Mouse (Mus musculus) mature B cell (primary cell): ENCODE results near the gene Spag9.

Experiments
- in situ Hi-C: fragments of 300-500 bp; cut with MboI; formaldehyde crosslinking; loops from 2 replicates; pipeline ENCODE4 v1.14.3; 2019

The Spag9 gene

DNA sequence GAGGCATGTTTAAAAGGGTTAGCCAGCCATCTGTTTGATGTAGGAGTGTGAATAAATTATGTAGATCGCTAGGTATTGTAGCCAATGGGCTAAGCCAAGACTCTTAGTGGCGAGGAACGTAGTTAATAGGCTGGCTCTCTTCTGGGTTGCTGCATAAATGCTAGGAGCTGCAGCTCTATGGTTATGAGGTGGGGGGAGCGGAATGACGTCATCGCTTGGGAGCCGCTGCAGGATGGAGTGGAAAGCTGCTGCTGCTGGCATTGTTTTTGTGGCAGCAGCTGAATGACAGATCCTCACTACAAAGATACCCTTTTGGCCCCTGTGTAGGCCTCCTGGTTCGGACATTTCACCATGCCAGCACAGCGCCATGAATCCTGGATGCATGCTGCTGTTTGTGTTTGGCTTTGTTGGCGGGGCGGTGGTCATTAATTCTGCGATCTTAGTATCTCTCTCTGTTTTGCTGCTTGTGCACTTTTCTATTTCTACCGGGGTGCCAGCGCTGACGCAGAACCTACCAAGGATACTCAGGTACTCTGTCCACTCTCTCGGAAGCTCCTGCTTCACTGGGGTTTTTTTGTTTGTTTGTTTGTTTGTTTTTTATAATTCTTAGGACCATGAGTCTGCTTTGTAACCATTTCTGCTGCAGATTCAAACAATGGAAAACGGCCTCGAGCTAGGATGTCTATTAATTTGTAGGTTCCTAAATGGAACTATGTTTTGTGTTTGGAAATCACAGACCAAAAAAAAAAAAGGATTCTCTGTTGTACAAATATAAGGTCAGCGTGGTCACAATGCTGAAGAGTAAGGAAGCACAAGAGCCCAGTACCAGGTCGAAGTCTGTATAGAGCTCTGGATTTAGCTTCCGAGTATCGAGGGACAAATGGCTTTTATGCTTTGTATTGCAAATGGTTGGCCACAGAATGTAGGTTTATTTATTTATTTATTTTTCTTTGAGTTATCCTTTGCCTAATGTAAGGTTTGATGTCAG is 48.4 kb downstream of the Spag9 start:
- in situ Hi-C loops: no loop called here

DNA sequence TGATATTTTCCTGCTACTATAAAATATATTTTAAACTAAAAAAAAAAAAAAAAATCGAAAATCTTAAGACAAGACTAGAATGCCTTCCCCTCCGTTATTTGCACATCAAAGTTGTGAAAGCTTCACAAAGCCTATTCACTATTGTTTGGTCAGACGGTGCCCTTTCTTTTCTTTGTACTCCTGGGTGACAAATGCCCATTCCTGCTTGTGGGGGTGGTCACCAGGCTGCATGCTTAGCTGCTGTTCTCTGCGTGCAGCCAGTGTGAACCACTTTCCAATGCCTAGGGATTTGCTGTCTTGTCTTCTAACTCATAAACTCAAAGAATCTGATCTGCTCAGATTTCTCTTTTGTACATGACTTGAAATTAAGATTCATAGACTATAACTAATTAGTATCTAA is 49.1 kb downstream of the Spag9 start:
- in situ Hi-C loops: no loop called here

DNA sequence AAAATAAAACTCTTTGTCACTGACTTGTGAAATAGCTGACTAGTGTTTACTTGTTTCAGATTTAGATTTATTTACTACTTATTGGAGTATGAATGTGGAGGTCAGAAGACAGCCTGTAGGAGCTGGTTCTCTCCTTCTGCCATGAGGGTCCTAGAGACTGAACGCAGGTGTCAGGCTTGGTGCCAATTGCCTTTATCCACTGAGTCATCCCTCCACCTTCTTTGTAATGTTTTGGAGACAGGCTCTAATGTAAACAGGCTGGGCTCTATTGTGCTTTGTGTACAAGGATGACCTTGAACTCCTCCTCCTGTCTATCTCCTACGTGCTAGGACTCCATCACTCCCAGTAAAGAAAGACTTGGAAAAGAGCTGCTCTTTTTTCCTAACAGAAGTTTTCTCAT is 51.4 kb downstream of the Spag9 start:
- in situ Hi-C loops: no loop called here

DNA sequence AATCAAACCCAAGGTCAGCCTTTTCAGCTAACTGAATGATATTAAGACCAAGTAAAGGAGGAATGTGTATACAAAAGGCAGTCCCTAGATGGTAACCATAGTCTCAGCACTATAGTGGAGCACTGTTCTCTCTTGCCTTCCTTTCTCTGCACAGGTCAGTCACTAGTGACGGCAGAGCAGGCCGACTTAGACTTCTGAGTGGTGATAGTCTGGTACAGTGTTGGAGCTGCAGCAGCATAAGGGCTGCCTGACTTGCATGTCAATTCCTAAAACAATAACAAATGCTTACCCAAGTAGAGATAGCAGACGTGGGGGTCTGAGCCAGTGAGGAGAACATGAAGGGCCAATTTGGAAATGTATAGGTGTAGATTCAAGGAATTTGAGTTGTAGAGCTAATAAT is 58.3 kb downstream of the Spag9 start:
- in situ Hi-C loops: no loop called here

DNA sequence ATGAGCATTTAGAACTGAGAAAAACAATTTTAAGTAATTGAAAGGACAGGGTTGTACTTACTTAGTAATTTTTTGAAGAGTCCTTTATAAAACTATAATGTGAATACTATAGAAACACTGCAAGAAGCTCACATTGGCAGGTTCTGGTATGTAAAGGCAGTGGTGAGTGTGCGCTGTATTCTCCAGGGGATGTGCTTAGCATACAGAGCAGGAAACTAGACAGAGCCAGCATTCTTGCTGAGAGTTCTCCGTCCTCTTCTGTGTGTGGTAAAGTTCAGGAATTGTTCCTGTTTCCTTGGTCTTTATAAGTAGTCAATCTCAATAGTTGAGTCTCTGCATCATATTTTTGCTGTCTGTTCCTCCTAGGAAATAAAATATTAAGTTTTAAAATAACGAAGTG is 59.0 kb downstream of the Spag9 start:
- in situ Hi-C loops: no loop called here

DNA sequence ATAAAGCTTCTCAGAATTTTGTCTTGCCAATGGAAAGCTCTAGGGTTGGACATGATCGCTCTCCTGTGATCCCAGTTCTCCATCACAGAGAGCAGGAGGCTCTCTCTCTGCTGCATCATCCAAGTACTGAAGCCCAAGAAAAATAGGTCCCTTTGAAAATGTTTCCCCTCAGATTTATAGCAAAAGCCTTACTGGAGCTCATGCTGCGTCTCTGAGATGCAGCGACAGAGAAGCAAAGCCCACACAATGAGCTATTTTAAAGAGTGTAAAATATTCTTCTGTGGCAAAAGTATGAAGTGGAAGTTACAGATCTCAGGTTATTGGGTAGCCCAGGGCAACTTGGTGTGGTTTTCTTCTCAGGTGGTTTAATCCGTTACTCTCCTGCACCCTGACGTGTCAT is 68.0 kb downstream of the Spag9 start:
- in situ Hi-C loops: no loop called here

DNA sequence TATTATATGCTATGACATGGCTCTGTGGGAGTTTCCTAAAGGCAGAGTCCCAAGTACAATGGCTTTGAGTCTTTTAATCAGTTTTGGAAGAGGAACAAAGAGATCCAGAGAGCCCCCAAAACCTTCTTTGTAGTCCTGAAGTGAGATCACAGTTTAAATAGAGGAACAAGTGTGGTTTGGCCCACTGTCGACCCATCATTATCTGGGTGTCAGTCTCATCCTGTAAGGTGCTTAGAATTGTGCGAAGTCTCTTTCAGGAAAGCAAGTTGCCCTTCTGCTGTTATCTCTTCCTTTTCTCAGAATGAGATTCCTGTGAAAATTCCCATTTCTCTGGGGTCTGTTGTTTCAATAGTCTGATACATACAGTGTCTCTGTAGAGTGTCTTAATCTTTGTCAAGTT is 74.6 kb downstream of the Spag9 start:
- in situ Hi-C loops: no loop called here

DNA sequence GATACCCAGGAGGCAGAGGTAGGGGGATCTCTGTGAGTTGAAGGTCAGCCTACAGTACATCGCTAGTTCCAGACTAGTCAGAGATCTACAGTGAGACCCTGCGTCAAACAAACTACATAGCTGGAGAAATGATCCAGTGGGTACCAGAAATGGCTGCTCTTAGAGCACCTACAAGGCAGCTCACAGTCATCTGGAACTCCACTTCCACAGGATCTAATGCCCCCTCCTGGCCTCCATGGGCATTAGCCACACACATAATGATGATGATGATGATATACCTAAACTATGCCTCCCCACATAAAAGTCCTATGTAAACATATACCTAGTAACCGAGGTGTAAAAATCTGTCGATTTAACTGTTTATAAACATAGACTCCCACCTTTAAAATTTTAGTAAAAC is 77.4 kb downstream of the Spag9 start:
- in situ Hi-C loops: no loop called here

DNA sequence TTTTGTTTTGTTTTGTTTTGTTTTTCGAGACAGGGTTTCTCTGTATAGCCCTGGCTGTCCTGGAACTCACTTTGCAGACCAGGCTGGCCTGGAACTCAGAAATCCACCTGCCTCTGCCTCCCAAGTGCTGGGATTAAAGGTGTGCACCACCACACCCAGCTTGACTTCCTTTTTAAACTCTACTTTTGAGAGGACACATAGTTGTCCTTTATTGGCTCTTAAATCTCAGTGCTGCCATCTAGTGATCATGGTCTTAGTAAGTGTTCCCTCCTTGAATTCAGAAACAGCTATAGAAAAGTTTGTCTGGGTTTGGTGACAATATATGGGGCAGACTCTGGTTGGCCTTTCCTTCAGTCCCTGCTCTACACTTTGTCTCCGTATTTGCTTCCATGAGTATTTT is 91.1 kb downstream of the Spag9 start:
- in situ Hi-C loops: loop anchor here (25.0 kb wide), 1 partner anchor 125 kb away; the partner anchor contains the start of genes Gm20390, Nme1 and Nme2

DNA sequence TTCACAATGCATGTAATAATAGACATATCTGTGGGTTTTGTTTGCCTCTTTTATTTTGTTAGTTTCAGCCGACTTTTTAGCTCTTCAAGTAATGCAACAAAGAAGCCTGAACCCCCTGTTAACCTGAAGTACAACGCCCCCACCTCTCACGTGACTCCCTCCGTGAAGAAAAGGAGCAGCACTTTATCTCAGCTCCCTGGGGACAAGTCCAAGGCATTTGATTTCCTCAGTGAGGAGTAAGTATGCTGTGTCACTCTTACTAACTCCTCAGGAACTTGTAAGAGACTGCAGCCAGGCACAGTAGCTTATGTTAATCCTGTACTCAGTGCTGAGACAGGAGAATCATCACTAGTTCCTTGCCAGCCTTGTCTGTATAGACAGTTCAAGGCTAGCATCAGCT is 94.6 kb downstream of the Spag9 start:
- in situ Hi-C loops: loop anchor here (25.0 kb wide), 1 partner anchor 128 kb away; the partner anchor contains the start of genes Gm20390, Nme1 and Nme2

DNA sequence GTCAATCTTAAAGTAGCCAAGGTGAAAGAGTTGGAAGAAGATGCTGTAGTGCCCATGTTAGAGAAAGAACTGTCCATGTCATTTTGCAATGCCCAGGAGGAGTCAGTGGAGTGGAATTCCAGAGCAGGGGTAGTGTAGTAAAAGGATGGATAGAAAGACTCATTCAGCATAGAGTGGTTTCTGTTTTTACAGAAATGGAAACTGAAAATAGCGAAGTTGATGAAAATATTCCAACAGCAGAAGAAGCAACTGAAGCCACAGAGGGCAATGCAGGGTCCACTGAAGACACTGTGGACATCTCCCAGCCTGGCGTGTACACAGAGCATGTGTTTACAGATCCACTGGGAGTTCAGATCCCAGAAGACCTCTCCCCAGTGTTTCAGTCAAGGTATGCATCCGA is 101.6 kb downstream of the Spag9 start:
- in situ Hi-C loops: loop anchor here (25.0 kb wide), 1 partner anchor 135 kb away; the partner anchor contains the start of genes Gm20390, Nme1 and Nme2

DNA sequence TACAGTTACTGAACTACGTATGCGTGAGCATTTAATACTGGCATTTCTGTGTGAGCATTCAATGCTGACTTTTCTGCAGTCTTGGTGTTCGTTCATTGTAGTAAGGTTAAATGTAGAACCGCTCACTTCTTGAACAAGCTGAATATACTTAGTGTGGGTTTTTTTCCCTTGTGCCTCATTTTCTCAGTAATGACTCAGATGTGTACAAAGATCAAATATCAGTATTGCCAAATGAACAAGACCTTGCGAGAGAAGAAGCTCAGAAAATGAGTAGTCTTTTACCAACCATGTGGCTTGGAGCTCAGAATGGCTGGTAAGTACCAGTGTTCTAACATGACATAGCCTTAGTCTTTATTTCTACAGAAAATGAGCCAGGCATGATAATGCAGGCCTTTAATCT is 102.9 kb downstream of the Spag9 start:
- in situ Hi-C loops: loop anchor here (25.0 kb wide), 1 partner anchor 137 kb away; the partner anchor contains the start of genes Gm20390, Nme1 and Nme2

DNA sequence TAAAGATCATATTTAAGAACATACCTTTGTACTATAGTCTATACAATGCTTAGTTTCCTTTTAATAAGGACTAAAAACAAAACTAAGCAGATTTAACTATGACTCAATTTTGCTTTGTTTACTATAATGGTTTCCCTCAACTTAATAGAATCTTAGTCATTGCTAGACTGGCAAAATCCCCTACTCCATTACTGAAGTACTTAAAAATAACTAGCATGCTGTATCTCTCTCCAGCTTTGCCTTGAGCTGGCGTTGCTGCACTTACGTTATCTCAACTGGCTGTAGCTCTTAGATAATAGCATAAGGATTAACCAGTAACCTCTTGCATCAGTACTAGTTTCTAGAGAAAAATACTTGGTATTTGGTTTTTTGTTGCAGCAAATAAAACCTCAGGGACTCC is 117.9 kb downstream of the Spag9 start:
- in situ Hi-C loops: no loop called here

DNA sequence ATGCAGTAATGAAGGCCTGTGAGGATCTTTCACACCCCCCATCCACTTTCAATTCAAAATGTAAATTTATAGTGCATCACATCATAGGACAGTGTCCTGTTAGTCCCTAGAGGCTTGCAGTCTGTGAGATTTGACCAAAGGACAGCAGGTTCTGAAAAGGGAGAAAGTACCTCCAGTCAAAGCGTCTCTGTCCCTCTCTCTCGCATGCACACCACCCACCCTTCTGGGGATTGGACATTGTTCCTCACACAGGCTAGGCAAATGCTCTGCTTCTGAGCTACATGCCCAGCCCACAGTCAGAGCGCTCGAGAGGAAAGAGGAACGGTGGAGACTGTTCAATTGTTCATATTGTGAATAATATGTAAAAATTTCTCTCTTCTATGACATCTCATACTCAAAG is 119.5 kb downstream of the Spag9 start:
- in situ Hi-C loops: no loop called here

DNA sequence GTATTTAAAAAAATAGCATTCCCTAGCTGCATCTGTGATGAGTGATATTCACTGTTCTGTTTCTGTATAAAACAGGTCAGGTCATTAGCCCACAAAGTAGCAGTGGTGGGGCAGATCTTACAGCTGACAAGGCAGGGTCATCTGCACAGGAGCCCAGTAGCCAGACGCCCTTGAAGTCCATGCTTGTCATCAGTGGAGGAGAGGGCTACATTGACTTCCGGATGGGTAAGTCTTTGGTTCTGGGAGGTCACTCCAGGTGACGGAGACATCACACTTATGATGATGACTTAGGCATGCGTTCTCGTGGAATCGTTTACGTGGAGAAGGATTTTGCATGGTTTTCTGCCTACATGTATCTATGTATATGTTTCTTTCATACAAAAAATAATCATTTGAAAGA is 120.8 kb downstream of the Spag9 start:
- in situ Hi-C loops: no loop called here

DNA sequence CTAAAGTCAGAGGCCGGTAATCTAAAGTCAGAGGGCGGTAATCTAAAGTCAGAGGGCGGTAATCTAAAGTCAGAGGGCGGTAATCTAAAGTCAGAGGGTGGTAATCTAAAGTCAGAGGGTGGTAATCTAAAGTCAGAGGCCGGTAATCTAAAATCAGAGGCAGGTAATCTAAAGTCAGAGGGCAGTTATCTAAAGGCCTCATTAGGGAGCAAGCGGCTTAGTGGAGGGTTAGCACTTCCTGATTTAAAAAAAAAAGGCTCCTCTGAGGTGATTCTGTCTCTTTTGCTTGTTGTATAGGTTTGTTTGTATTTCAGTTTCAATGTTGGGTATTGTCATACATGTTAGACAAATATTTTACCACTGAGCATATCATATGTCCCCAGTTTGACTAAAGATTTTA is 121.9 kb downstream of the Spag9 start:
- in situ Hi-C loops: no loop called here

DNA sequence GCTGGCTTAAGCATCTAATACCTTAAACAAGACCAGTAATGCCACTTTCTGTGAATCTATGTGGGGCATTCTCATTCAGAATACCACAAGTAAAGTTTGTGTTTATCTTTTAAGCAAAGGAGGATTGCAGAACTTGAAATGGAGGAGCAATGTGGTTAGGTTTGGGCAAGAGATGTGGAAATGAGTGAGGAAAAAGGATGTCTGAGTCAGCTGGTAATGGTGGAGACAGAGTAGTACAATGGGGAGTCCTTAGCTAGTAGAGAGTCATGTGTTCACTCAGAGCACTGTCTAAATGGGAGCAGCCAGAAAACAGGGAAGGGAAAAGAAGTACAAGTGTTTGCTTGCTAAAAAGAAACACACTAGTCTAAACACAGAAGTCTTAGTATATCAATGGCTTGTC is 122.7 kb downstream of the Spag9 start:
- in situ Hi-C loops: no loop called here

DNA sequence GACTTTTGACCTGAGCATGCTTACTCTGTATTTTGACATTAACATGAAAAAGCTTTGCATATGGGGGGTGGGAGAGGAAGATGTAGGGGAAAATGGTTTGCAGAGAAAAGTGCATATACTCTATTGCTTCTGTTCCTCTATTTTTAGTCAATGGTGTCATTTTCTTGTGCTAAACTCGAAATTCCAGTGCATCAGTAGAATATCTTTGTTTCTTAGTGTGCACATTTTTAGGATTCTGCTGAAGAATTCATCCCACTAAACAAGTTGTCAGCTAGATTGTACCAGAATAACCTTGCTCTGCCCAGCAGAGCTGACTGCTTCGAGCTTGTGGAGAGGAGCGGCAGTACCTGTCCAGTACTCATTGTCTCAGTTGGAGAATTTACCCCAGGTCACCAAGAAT is 124.8 kb downstream of the Spag9 start:
- in situ Hi-C loops: no loop called here

DNA sequence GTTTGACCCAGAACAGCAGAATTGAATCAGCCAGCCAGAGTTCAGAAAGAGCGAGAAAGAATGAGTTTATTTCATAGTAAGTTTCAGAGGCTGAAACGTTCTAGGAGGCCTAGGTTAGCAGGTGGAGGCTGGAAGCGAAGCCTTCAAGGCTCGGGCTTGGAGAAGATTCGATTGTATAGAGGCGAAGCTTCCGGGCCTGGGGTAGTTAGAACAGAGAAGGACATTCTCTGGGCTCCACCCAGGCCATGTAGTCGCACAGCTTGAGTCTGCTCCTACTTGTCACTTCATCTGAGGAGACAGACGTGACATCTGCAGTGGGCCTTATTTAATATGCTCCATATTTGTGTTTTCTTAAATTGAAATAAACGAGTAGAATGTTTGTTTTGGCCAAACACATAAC is 125.6 kb downstream of the Spag9 start:
- in situ Hi-C loops: no loop called here

DNA sequence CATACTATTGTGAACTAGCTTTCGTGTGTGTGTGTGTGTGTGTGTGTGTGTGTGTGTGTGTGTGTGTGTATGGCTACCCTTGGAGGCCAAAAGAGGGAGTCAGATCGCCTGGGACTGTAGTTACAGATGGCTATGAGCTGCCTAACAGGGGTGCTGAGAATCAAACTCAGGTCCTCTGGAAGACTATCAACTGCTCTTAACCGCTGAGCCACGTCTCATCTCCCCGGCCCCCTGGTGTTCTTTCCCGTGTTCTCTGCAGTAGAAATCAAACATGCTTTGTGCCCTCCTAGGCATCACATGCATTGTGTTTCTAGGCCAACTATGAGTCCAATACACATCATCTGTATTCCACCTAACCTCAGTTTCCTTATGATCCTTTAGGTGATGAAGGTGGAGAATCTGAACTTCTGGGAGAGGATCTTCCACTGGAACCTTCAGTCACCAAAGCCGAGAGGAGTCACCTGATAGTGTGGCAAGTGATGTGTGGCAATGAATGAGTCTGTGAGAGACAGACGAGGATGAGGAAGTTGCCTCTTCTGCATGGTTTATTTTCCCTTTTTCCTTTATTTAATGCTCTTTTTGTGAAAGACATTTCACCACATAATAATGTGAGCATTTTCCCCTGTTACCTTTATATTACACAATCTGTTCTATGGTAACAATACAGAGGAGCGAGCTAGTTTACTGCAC is 126.6 kb downstream of the Spag9 start:
- in situ Hi-C loops: no loop called here

DNA sequence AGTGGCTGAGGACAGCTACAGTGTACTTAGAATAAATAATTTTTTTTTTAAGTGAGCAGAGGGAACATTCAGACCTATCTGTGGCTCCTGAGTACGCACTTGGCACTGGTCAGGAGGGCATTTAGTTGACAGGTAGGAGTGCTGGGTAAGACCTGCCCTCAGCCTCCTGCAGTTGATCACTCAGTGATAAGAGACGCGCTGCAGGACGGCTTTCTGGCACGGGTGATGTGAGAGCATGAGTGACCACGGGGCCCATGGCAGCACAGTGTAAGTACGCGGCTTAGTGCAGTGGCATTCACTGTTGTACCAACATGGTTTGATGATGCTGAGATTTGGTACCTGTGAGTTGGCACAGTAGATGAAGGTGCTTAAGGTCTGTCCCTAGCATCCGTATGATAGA is 130.8 kb downstream of the Spag9 start:
- in situ Hi-C loops: no loop called here

DNA sequence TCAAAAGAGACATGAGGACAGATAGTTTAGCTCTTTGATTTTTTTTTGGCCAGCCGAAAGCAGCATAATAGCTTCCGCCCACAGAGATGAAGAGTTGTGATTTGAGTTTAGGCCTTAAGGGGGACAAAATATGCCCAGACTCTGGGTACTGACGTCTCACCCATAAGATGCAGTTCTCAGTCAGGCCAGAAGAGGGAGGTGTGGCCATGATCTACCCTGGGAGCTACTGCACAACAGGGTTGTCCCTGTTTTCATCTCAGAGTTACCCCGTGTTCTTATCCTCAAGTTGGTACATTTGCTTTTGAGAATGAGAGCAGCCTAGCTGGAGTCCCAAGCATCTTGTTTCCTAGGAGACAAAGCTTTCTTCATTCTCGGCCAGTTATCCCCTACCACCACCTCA is 132.1 kb downstream of the Spag9 start:
- in situ Hi-C loops: no loop called here

DNA sequence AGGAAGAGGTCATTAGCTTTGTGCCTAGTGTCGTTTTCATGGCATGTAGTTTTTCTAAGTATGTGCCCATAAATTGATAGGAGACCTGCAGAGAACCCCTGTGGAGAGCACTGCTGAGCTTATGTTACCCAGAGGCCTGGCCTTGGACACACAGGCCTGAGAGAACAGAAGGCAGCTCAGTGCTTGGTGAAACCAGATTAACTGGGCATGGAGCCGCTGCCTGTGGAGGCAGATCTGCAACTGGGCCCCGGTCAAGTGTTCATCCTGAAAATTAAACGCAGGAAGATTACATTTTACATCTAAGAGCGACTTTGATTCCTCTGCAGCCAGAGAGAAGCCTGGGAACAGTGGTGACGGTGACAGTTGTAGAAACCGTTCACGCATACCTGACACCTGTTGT is 132.6 kb downstream of the Spag9 start:
- in situ Hi-C loops: no loop called here
